Mouse (Mus musculus): ENCODE results near the gene Ccl9. TPM values are rescaled to one million over a fixed set of nuclear protein-coding genes. Genes with fewer than 3 reads are reported as not detected.
A peak's percentile ranks its signal among the peaks of the same experiment; 100 is the strongest.
"Not testable (repeated sequence)": the region's sequence is repeated elsewhere in the genome, so short reads cannot be mapped to it uniquely, and the experiment has no call there.

Gene Ccl9
- polyA plus RNA-seq, 1 experiment from 2014 or later: 1.1 TPM

DNA sequence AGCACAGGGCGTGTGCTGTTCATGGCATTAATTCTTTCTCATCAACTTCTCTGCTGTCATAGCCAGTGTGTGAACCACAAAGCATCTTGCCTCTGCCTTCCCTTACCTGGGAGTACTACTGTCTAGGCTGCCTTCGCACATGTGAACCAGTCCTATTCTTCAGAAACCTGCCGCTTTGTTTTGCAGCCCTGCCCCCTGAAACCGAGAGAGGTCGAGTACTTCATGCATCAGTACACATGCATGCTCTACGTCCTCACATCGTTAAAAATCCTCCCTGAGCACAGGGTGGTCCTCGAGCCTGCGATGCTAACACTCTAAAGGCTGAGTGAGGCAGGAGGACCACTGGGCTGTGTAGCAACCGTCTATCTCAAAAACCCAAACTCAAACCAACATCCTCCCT is 21.4 kb downstream of the Ccl9 start:
- WGBS: 38% methylated on average over 10 of the region's 10 CpGs
- H3K4me2 ChIP-seq (ENCODE audit: low read length): no peak overlapping the region
- no peak overlapping the region for H3K4me3 ChIP-seq (ENCODE audit: low read depth, low read length)
- no peak overlapping the region for H3K27ac ChIP-seq (ENCODE audit: low read length)
- no peak overlapping the region for H3K9ac ChIP-seq (ENCODE audit: low read depth, low read length)
- no peak for ATAC-seq
- H3K4me1 ChIP-seq (ENCODE audit: control insufficient read depth, insufficient read depth, low read length): peaks cover 5% of the 10 kb centered on the region; the same call in 1 of the 2 replicates
- H3K36me3 ChIP-seq (ENCODE audit: control insufficient read depth, insufficient read depth, low read length): no peaks in the 10 kb centered on the region
- H3K9me3 ChIP-seq (replicated peaks; ENCODE audit: control insufficient read depth, low read length, poor library complexity, severe bottlenecking): no peaks in the 10 kb centered on the region
- H3K27me3 ChIP-seq (ENCODE audit: control insufficient read depth, insufficient read depth, low read depth, low read length): no peaks in the 10 kb centered on the region

GRCm38 (mm10) chr11:83556085-83556781 is 22.2 kb downstream of the Ccl9 start:
- Histone ChIP-seq H3K27me3 (ENCODE audit: control insufficient read depth, insufficient read depth, low read depth, low read length) (no peaks in the 10 kb centered on the region), H3K4me3 (ENCODE audit: low read depth, low read length) (no peak overlapping the region), H3K4me1 (ENCODE audit: control insufficient read depth, insufficient read depth, low read length) (peaks cover 5% of the 10 kb centered on the region; the same call in 1 of the 2 replicates), H3K36me3 (ENCODE audit: control insufficient read depth, insufficient read depth, low read length) (no peaks in the 10 kb centered on the region), H3K9ac (ENCODE audit: low read depth, low read length) (0 out of 2 replicates have a peak overlapping the region, but pooled peaks have one; percentile 44), H3K9me3 (replicated peaks; ENCODE audit: control insufficient read depth, low read length, poor library complexity, severe bottlenecking) (no peaks in the 10 kb centered on the region), H3K4me2 (ENCODE audit: low read length) (peak overlapping the region; percentile 38), H3K27ac (ENCODE audit: low read length) (no peak overlapping the region)
- WGBS: 30% methylated on average over 8 of the region's 8 CpGs
- ATAC-seq: peak; percentile 62

DNA sequence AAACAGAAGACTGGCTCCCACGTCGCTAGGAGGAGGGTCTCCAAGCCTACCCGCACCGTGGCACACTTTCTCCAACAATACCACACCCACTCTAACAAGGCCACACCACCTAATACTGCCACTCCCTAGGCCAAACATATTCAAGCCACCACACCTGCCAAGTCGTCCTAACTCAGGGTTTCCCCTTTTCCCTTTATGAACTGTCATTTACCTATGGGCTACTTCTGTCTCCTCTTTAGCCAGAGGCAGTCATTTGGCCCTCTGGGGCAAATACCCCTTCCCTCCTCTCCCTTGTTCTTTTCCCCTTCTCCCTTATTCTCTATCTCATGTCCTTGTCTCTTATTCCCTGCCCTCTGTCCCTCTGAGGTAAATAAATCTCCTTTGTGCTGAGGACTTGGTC is 26.8 kb downstream of the Ccl9 start:
- ATAC-seq: no peak
- WGBS: 91% methylated on average over 5 of the region's 5 CpGs
- Histone ChIP-seq H3K9ac (ENCODE audit: low read depth, low read length) (no peak overlapping the region), H3K4me1 (ENCODE audit: control insufficient read depth, insufficient read depth, low read length) (peaks cover 5% of the 10 kb centered on the region; the same call in 1 of the 2 replicates), H3K36me3 (ENCODE audit: control insufficient read depth, insufficient read depth, low read length) (no peaks in the 10 kb centered on the region), H3K4me2 (ENCODE audit: low read length) (no peak overlapping the region), H3K4me3 (ENCODE audit: low read depth, low read length) (no peak overlapping the region), H3K27ac (ENCODE audit: low read length) (no peak overlapping the region), H3K27me3 (ENCODE audit: control insufficient read depth, insufficient read depth, low read depth, low read length) (no peaks in the 10 kb centered on the region), H3K9me3 (replicated peaks; ENCODE audit: control insufficient read depth, low read length, poor library complexity, severe bottlenecking) (no peaks in the 10 kb centered on the region)

- WGBS: 86% methylated on average over 7 of the region's 7 CpGs
- not testable (repeated sequence) for ATAC-seq; H3K9ac ChIP-seq (ENCODE audit: low read depth, low read length); H3K9me3 ChIP-seq (replicated peaks; ENCODE audit: control insufficient read depth, low read length, poor library complexity, severe bottlenecking); H3K36me3 ChIP-seq (ENCODE audit: control insufficient read depth, insufficient read depth, low read length); H3K4me1 ChIP-seq (ENCODE audit: control insufficient read depth, insufficient read depth, low read length); H3K27ac ChIP-seq (ENCODE audit: low read length); H3K27me3 ChIP-seq (ENCODE audit: control insufficient read depth, insufficient read depth, low read depth, low read length); H3K4me2 ChIP-seq (ENCODE audit: low read length); H3K4me3 ChIP-seq (ENCODE audit: low read depth, low read length)
Observed at GRCm38 (mm10) chr11:83551037-83551436, 27.4 kb downstream of the Ccl9 start.

GRCm38 (mm10) chr11:83550186-83550632 is 28.2 kb downstream of the Ccl9 start:
- H3K4me3 ChIP-seq (ENCODE audit: low read depth, low read length): no peak overlapping the region
- 90% methylated on average over 5 of the region's 5 CpGs for WGBS
- no peaks in the 10 kb centered on the region for H3K9me3 ChIP-seq (replicated peaks; ENCODE audit: control insufficient read depth, low read length, poor library complexity, severe bottlenecking)
- H3K4me1 ChIP-seq (ENCODE audit: control insufficient read depth, insufficient read depth, low read length): no peaks in the 10 kb centered on the region
- no peak overlapping the region for H3K9ac ChIP-seq (ENCODE audit: low read depth, low read length)
- H3K4me2 ChIP-seq (ENCODE audit: low read length): no peak overlapping the region
- H3K27me3 ChIP-seq (ENCODE audit: control insufficient read depth, insufficient read depth, low read depth, low read length): no peaks in the 10 kb centered on the region
- H3K27ac ChIP-seq (ENCODE audit: low read length): no peak overlapping the region
- no peak for ATAC-seq
- H3K36me3 ChIP-seq (ENCODE audit: control insufficient read depth, insufficient read depth, low read length): no peaks in the 10 kb centered on the region

DNA sequence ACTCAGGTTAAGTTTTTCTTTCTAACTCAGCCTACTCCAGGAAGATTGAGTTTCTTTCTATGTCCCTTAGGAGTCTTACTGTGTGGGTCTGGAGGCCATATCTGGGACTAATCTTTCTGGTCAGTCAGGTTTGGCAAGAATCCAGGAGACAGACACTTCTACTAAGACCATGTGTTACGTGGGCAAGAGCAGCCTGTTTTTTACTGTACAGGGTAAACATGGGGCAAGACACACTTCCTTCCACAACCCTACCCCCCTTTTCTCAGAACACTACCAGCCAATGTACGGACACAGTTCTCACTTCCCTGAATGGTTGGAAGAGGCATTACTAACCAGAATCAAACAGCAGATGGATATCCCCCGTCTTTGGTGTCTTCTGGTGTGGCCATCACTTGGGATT is 34.2 kb downstream of the Ccl9 start:
- Histone ChIP-seq H3K27ac (ENCODE audit: low read length) (no peak overlapping the region), H3K36me3 (ENCODE audit: control insufficient read depth, insufficient read depth, low read length) (no peaks in the 10 kb centered on the region), H3K9me3 (replicated peaks; ENCODE audit: control insufficient read depth, low read length, poor library complexity, severe bottlenecking) (no peaks in the 10 kb centered on the region), H3K27me3 (ENCODE audit: control insufficient read depth, insufficient read depth, low read depth, low read length) (no peaks in the 10 kb centered on the region), H3K4me2 (ENCODE audit: low read length) (no peak overlapping the region), H3K9ac (ENCODE audit: low read depth, low read length) (no peak overlapping the region), H3K4me3 (ENCODE audit: low read depth, low read length) (no peak overlapping the region), H3K4me1 (ENCODE audit: control insufficient read depth, insufficient read depth, low read length) (no peaks in the 10 kb centered on the region)
- no peak for ATAC-seq
- 77% methylated on average over 3 of the region's 3 CpGs for WGBS

GRCm38 (mm10) chr11:83541415-83541814 is 37.0 kb downstream of the Ccl9 start:
- Histone ChIP-seq H3K36me3 (ENCODE audit: control insufficient read depth, insufficient read depth, low read length) (no peaks in the 10 kb centered on the region), H3K27ac (ENCODE audit: low read length) (no peak overlapping the region), H3K4me2 (ENCODE audit: low read length) (no peak overlapping the region), H3K9ac (ENCODE audit: low read depth, low read length) (no peak overlapping the region), H3K4me3 (ENCODE audit: low read depth, low read length) (no peak overlapping the region), H3K4me1 (ENCODE audit: control insufficient read depth, insufficient read depth, low read length) (no peaks in the 10 kb centered on the region), H3K27me3 (ENCODE audit: control insufficient read depth, insufficient read depth, low read depth, low read length) (no peaks in the 10 kb centered on the region), H3K9me3 (replicated peaks; ENCODE audit: control insufficient read depth, low read length, poor library complexity, severe bottlenecking) (no peaks in the 10 kb centered on the region)
- 87% methylated on average over 3 of the region's 3 CpGs for WGBS
- no peak for ATAC-seq

DNA sequence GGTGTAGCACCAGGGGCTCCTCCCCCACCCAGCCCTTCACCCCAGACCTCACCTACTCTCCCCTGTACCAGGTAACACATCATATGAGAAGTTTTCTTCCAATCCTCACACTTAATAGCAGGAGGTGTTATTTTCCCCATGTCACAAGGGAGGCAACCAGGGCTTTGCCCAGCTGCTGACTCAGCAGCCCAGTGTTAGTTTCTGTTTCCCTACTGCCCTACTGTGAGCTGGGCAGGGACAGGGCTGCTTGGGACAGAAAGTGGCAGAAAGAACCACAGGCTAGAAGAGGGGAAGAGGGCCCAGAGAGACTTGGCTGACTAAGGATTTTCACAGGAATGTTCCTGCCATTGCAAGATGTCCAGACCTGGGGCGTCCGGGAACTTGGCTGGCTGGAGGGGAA is 37.5 kb downstream of the Ccl9 start:
- H3K4me2 ChIP-seq (ENCODE audit: low read length): no peak overlapping the region
- no peaks in the 10 kb centered on the region for H3K9me3 ChIP-seq (replicated peaks; ENCODE audit: control insufficient read depth, low read length, poor library complexity, severe bottlenecking)
- H3K4me3 ChIP-seq (ENCODE audit: low read depth, low read length): no peak overlapping the region
- H3K27me3 ChIP-seq (ENCODE audit: control insufficient read depth, insufficient read depth, low read depth, low read length): no peaks in the 10 kb centered on the region
- H3K27ac ChIP-seq (ENCODE audit: low read length): no peak overlapping the region
- 78% methylated on average over 2 of the region's 2 CpGs for WGBS
- ATAC-seq: no peak
- H3K36me3 ChIP-seq (ENCODE audit: control insufficient read depth, insufficient read depth, low read length): no peaks in the 10 kb centered on the region
- H3K9ac ChIP-seq (ENCODE audit: low read depth, low read length): no peak overlapping the region
- no peaks in the 10 kb centered on the region for H3K4me1 ChIP-seq (ENCODE audit: control insufficient read depth, insufficient read depth, low read length)

GRCm38 (mm10) chr11:83538705-83539314 is 39.6 kb downstream of the Ccl9 start:
- 95% methylated on average over 3 of the region's 3 CpGs for WGBS
- Histone ChIP-seq H3K27me3 (ENCODE audit: control insufficient read depth, insufficient read depth, low read depth, low read length) (no peaks in the 10 kb centered on the region), H3K4me1 (ENCODE audit: control insufficient read depth, insufficient read depth, low read length) (no peaks in the 10 kb centered on the region), H3K27ac (ENCODE audit: low read length) (no peak overlapping the region), H3K4me3 (ENCODE audit: low read depth, low read length) (no peak overlapping the region), H3K9ac (ENCODE audit: low read depth, low read length) (no peak overlapping the region), H3K4me2 (ENCODE audit: low read length) (no peak overlapping the region), H3K36me3 (ENCODE audit: control insufficient read depth, insufficient read depth, low read length) (no peaks in the 10 kb centered on the region), H3K9me3 (replicated peaks; ENCODE audit: control insufficient read depth, low read length, poor library complexity, severe bottlenecking) (no peaks in the 10 kb centered on the region)
- no peak for ATAC-seq
